ENCODE assay signal across 10 mouse cellular contexts in genomic region chr6:34955862-34956241, GRCm38 (mm10). TPM values are rescaled to one million over a fixed set of nuclear protein-coding genes. Genes with fewer than 3 reads are reported as not detected.
DNase-seq lines count a peak whose midpoint lies in the region; ATAC-seq and TF ChIP-seq lines count a peak whose summit lies in the region.
"Had no signal": no experiment of that assay in that cellular context is flagged by ENCODE, and none has a peak within 500 bp of the region (broad histone marks: within the 10 kb centered on the region; RNA-seq: fewer than 3 reads in every experiment).

No protein-coding gene starts in this region.

- WGBS in forebrain, embryonic 10.5 days: 43% methylated on average over 8 of the region's 8 CpGs
- 34% methylated on average over 8 of the region's 8 CpGs for WGBS in limb, embryonic 13.5 days
- 50% methylated on average over 8 of the region's 8 CpGs for WGBS in neural tube, embryonic 14.5 days

- DNase-seq in layer of hippocampus, adult 2 months (ENCODE audit: low spot score in 2 of 2): no peak
- no peak for DNase-seq in layer of hippocampus, postnatal 36 days
- no peak for DNase-seq in forebrain, embryonic 10.5 days (ENCODE audit: extremely low spot score, low spot score)
- no peak for DNase-seq in gastrocnemius, postnatal 36 days
- DNase-seq in cerebellum, postnatal 14 days: no peak
- no peak for DNase-seq in kidney, adult 8-10 months

- no peak overlapping the region for H3K4me3 ChIP-seq in layer of hippocampus, adult 2 months
- H3K4me3 ChIP-seq in forebrain, embryonic 10.5 days: peak overlapping the region; percentile 35
- H3K4me3 ChIP-seq in limb, embryonic 13.5 days: no peak overlapping the region
- H3K4me3 ChIP-seq in neural tube, embryonic 14.5 days (ENCODE audit: low read depth, low read length): no peak overlapping the region

- H3K9me3 ChIP-seq in forebrain, embryonic 10.5 days: no peaks in the 10 kb centered on the region
- H3K9me3 ChIP-seq in limb, embryonic 13.5 days: no peaks in the 10 kb centered on the region
- no peaks in the 10 kb centered on the region for H3K9me3 ChIP-seq in neural tube, embryonic 14.5 days (ENCODE audit: control insufficient read depth, low read length)

- no peak for ATAC-seq in limb, embryonic 13.5 days (ENCODE audit: low FRiP score, low read depth)
- no peak for ATAC-seq in neural tube, embryonic 14.5 days (ENCODE audit: low read depth)

- no peak overlapping the region for H3K27ac ChIP-seq in layer of hippocampus, adult 2 months
- H3K27ac ChIP-seq in forebrain, embryonic 10.5 days: 0 out of 2 replicates have a peak overlapping the region, but pooled peaks have one; percentile 51
- no peak overlapping the region for H3K27ac ChIP-seq in limb, embryonic 13.5 days
- no peak overlapping the region for H3K27ac ChIP-seq in neural tube, embryonic 14.5 days (ENCODE audit: low read depth, low read length)
- H3K27ac ChIP-seq: gastrocnemius, adult 2 months; macrophage had no signal

- 0 out of 2 replicates have a peak, but pooled peaks have one; percentile 1 for TF ChIP-seq CTCF in layer of hippocampus, adult 2 months (conservative IDR thresholded peaks at IDR 0.05)

- no peaks in the 10 kb centered on the region for H3K36me3 ChIP-seq in forebrain, embryonic 10.5 days (replicated peaks)
- H3K36me3 ChIP-seq in limb, embryonic 13.5 days: no peaks in the 10 kb centered on the region
- H3K36me3 ChIP-seq in neural tube, embryonic 14.5 days (ENCODE audit: control insufficient read depth, insufficient read depth, low read length): no peaks in the 10 kb centered on the region

- H3K4me2 ChIP-seq in limb, embryonic 13.5 days (replicated peaks): peak overlapping the region; percentile 47
- peak overlapping the region; percentile 31; the same call in 1 of the 2 replicates for H3K4me2 ChIP-seq in neural tube, embryonic 14.5 days (ENCODE audit: low read depth, low read length)

- peaks cover 16% of the 10 kb centered on the region for H3K4me1 ChIP-seq in forebrain, embryonic 10.5 days
- 0 out of 2 replicates have a peak, but pooled peaks cover 10% of the 10 kb centered on the region for H3K4me1 ChIP-seq in limb, embryonic 13.5 days
- H3K4me1 ChIP-seq in neural tube, embryonic 14.5 days (ENCODE audit: control insufficient read depth, insufficient read depth, low read length): no peaks in the 10 kb centered on the region

- intact Hi-C loops in gastrocnemius, postnatal 36 days (cut with DNase I): no loop called here

- no peak overlapping the region for H3K9ac ChIP-seq in limb, embryonic 13.5 days
- no peak overlapping the region for H3K9ac ChIP-seq in neural tube, embryonic 14.5 days (replicated peaks; ENCODE audit: low read depth, low read length)

- no peaks in the 10 kb centered on the region; the same call in 1 of the 2 replicates for H3K27me3 ChIP-seq in forebrain, embryonic 10.5 days (ENCODE audit: poor library complexity, severe bottlenecking)
- no peaks in the 10 kb centered on the region for H3K27me3 ChIP-seq in limb, embryonic 13.5 days
- no peaks in the 10 kb centered on the region for H3K27me3 ChIP-seq in neural tube, embryonic 14.5 days (ENCODE audit: control insufficient read depth, insufficient read depth, low read length)

RNA-seq across cellular contexts. Expression of gene Slc23a4, which starts 32.4 kb away (rescaled TPM):
- total RNA-seq in layer of hippocampus, adult 2 months (2021): 1 to 10 TPM in 1 of 2 experiments, under 1 TPM in 1; 0.88 to 1.2 TPM
- 1 to 10 TPM in 1 of 2 experiments, under 1 TPM in 1; 0.88 to 1.1 TPM for total RNA-seq in layer of hippocampus, postnatal 36 days (2021)
- 0.47 and 0.59 TPM in 2 replicates for polyA plus RNA-seq in forebrain, embryonic 10.5 days (2016; fragmentation: Nextera tagmentation; extraction: Ambion mirVana)
- 0.39 and 0.72 TPM in 2 replicates for polyA plus RNA-seq in limb, embryonic 13.5 days (2015; fragmentation: Nextera tagmentation; extraction: Ambion mirVana)
- polyA plus RNA-seq in neural tube, embryonic 14.5 days (2014; fragmentation: Nextera tagmentation; extraction: Ambion mirVana): 0.32 and 1.1 TPM in 2 replicates
- not detected for total RNA-seq in gastrocnemius, postnatal 36 days (2021)
- total RNA-seq: gastrocnemius, adult 2 months had no signal

RNA-seq across cellular contexts. Expression of gene Stra8, which starts 35.9 kb away (rescaled TPM):
- not detected for total RNA-seq in layer of hippocampus, adult 2 months (2021)
- total RNA-seq in layer of hippocampus, postnatal 36 days (2021): not detected
- not detected in 2 replicates for polyA plus RNA-seq in forebrain, embryonic 10.5 days (2016; fragmentation: Nextera tagmentation; extraction: Ambion mirVana)
- polyA plus RNA-seq in limb, embryonic 13.5 days (2015; fragmentation: Nextera tagmentation; extraction: Ambion mirVana): not detected in 2 replicates
- not detected in 2 replicates for polyA plus RNA-seq in neural tube, embryonic 14.5 days (2014; fragmentation: Nextera tagmentation; extraction: Ambion mirVana)
- total RNA-seq in gastrocnemius, postnatal 36 days (2021): not detected
- total RNA-seq: gastrocnemius, adult 2 months had no signal
- polyA plus RNA-seq: macrophage had no signal

RNA-seq across cellular contexts. Expression of gene Wdr91, which starts 45.2 kb away (rescaled TPM):
- total RNA-seq in layer of hippocampus, adult 2 months (2021): 10 to 100 TPM; 34.9 to 37.9 TPM
- total RNA-seq in layer of hippocampus, postnatal 36 days (2021): 10 to 100 TPM; 35.1 to 36.5 TPM
- polyA plus RNA-seq in forebrain, embryonic 10.5 days (2016; fragmentation: Nextera tagmentation; extraction: Ambion mirVana): 12.0 TPM in 2 replicates
- 11.3 and 11.5 TPM in 2 replicates for polyA plus RNA-seq in limb, embryonic 13.5 days (2015; fragmentation: Nextera tagmentation; extraction: Ambion mirVana)
- polyA plus RNA-seq in neural tube, embryonic 14.5 days (2014; fragmentation: Nextera tagmentation; extraction: Ambion mirVana): 15.9 and 18.3 TPM in 2 replicates
- 1 to 10 TPM; 4.4 to 5.1 TPM for total RNA-seq in gastrocnemius, postnatal 36 days (2021)

Comparison
In these comparisons a context has a peak if more than half of its experiments do, and no peak if none do; other contexts are left out.
1. RNA of gene Wdr91, which starts 45.2 kb away (total RNA-seq): 34.9 to 37.9 TPM in layer of hippocampus, adult 2 months and 35.1 to 36.5 TPM in layer of hippocampus, postnatal 36 days; 4.4 to 5.1 TPM in gastrocnemius, postnatal 36 days; every median in the first group is over 4 times any median in the second.